Mouse (Mus musculus): ENCODE results near the gene Slco1a5.
"Not testable (repeated sequence)": the region's sequence is repeated elsewhere in the genome, so short reads cannot be mapped to it uniquely, and the experiment has no call there.

Gene Slco1a5

DNA sequence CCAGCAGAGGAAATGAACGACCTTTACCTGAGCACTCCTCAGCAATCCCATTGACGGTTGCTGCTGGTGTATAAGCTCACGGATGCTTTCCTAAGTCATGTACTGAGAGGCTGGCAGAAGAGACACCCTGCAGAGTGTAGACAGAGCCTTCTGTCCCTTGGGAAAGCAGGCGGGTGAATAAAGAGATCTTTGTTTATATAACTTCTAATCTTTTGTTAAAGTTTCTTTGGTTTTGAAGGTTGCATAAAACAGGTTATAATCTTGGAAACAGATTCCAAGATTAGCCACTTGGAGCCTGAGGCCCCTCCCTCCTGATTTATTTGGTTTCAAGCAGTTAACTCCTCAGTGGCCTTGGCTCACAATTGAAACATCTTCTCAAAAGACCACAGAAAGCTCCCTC lies at the start of gene Slco1a5:
Gene Slco1a5 (minus strand): TSS at position 101 of the 400 bp plus-strand sequence.
- DNase-seq, result no peak

DNA sequence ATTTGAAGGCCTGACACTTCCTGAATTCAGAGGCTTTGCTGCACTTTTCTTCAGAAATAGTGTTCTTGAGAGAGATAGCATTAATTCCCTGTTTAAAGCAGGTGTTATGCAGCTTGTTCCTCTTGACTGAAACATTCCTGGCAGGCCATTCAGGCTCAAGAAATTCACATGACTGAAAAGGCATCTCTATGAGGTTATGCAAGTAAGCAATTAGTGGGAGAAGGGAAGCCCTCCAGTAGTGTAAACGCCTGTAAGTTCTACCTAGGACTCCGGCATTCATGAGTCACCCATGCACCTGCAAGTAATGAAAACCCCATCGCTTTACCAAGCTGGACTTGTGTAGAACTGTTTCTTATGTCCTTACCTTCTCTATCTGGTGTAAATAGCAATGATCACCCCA lies 46.8 kb upstream of the Slco1a5 start:
- no peak for DNase-seq

DNA sequence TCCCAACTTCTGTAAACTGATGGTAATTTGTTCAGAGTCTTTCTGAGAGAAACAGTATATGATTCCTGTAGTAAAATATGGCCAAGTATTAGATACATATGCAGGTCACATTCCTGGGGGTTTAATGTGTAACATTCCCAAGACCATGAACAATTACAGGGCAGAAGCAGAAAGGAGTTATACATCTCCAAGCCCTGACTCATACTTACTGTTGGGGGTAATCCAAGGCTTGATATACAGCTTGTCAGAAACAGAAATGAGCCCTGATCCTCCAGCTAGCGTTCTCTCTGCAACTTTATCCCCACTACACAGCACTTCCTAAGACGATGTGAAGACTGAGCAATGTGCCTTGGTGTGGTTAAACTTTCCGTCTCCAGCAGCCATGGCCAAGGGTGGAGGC lies 44.8 kb upstream of the Slco1a5 start:
- no peak for DNase-seq

DNA sequence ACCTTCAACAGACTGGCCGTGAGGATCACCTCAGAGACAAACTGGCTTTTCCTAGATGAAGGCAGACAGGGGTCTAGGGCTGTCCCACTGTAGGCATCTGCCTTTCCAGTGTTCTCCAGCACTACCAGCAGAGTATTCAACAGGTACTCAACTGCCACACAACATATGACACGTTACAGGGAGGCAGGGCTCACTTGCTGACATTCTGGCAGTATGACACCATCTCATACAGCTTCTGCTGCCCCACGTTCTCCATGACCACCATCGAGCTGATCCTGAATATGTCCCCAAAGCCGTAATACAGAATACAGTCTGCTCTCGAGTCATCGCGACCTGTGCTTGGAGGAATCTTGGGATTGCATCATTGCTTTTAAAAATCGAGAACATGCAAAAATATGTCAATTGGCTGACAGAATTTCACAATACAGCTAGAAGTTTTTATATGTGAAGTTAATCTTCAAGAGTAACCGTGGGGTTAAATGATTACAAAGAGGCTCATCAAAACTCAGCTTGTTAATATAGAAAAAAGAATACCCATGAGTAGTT lies 43.8 kb upstream of the Slco1a5 start:
- DNase-seq, result no peak

DNA sequence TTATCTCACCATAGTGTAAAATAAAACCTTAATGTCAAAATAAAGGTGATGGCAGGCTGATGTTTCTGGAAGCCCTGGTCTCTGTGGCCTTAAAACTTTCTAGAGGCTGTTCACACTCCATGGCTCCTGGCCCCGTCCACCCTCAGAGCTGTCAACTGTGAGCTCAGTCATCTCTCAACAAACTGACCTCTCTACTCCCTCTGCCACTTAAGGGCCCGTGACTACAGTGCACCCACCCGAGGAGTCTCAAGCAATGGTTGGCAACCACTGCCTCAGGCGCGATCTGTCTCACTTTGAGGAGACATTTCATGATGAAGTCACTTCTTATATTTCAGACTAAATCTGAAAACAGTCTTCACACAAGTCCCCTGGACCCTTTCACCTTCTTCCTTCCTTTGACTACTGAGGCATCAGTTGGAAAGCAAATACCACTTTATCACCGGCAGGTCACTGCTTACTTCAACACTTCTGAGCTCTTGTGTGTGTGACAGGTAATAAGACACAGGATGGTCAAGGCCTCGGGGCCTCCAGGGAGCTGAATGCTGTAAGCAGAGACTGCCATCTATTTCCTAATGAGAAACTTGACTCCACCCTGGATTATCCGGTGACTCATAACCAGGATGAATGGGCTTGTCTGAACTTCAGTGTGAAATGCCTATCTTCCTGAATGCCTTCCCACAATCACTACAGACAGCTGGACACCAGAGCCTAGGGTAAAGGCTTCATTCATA lies 43.1 kb upstream of the Slco1a5 start:
- DNase-seq, result no peak

DNA sequence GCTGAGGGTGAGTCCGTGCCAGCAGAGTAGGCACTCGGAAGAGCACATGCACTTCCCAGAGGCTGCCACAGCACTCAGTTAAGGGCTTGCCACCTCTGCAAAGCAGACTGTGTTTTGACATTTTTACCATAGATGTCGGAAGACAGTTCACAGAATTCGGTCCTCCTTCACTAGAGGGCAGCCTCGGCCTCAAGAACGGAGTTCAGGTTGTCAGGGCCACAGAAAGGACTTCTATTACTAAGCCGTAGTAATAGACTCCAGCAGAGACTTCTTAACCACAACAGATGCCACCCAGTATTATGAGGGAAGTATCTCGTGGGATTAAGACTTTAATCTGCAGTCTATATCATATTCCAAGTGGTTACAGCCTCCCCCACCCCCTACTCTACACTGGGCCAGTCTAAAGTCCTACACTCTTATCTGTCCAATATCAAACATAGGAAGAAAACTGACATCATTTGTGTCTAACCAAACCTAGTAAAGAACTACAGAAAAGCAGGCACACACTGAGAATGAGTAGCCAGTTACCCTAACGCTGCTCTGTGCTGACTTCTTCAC lies 40.3 kb upstream of the Slco1a5 start:
- DNase-seq, result no peak

DNA sequence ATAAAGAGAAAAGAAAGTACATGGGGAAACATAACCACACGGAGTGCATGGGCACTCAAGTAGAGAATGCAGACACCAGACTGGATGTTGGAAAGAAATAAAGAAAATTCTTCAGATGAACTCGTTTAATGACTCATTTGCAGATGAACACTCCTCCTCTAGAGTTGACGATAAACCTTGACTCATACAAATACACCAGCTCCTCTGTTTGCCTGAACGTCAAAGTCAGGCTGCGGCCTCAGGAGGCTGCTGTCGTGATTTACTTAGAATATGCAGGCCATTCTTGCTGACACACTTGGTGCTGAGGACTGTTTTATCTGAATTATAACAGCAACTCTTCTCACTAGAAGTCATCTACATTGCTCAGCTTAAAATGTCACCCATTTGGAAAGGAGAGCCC lies 39.3 kb upstream of the Slco1a5 start:
- no peak for DNase-seq

DNA sequence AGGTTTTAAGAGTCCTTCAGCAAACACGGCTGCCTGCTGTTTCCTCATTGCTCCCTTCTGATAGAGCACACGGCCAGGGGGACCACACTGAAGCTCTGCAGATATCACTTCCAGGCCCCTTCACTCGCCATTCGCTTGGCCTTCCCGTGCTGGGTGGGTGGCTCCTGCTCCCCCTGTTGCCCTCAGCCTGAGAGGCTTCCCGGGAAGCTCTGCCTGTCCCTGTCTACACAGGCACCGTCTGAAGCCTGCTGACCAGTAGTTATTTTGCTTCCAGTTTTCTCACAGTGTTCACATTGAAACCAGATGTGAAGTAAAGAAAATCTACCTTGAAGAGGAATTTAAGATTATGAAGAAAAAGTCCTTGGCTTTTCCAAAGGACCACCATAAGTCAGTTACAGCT lies 34.3 kb upstream of the Slco1a5 start:
- DNase-seq, result no peak

DNA sequence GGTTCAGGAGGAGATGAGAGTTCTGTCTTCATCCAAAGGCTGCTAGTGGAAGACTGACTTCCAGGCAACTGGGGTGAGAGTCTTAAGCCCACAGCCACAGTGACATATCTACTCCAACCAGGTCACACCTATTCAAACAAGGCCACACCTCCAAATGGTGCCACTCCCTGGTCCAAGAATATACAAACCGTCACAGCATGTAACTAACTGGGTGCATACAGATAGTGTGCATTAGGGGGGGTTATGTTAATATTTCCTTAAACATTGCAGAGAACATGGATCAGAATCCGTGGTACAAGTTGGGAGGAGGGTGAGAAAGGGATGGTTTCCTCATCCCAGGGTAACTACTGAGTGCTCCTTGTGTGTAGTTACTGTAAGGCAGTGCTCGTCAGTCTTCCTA lies 29.3 kb upstream of the Slco1a5 start:
- DNase-seq, result not testable (repeated sequence)

DNA sequence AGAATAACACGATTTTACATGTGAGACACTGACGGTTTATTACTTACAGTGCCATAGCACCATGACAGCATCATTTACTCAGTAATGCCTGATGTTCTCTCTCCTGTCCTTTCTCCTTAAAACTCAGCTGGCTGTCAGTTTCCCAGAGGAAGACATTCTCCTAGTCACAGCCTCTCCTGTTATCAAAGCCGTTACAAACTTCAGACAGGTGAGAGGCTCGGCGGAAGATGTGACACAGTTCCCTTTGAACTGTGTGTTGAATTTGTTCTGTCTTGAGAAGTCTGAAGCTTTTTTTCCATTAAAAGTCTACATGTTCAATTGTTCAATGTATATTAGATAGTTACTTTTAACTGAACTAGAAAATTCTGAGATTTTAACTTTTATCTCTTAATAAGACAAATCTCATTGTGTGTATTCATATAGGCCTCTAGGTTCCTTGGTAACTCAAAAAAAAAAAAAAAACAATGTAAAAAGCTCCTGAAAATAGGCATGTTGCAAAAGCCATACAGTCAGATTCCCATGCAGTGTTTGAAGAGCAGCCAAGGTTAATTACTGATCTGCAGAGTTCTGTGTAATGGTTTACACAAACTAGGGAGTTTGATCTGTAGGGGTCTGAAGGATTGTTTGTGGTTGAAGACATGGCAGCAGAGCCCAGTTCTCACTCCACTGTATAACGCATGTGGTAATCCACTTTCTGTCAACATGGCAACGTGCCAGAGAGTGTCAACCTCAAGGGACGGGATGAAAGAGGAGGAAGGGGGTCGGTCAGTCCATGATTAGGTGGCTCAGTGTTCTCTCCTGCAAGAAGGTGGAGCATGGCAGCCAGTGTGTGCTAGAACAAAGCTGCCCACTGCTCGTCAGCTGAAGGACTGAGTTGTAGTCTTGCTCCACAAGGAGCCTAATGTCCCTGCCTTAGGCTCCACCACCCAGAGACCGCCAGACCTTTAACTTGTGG lies 24.9 kb upstream of the Slco1a5 start:
- DNase-seq, result no peak

DNA sequence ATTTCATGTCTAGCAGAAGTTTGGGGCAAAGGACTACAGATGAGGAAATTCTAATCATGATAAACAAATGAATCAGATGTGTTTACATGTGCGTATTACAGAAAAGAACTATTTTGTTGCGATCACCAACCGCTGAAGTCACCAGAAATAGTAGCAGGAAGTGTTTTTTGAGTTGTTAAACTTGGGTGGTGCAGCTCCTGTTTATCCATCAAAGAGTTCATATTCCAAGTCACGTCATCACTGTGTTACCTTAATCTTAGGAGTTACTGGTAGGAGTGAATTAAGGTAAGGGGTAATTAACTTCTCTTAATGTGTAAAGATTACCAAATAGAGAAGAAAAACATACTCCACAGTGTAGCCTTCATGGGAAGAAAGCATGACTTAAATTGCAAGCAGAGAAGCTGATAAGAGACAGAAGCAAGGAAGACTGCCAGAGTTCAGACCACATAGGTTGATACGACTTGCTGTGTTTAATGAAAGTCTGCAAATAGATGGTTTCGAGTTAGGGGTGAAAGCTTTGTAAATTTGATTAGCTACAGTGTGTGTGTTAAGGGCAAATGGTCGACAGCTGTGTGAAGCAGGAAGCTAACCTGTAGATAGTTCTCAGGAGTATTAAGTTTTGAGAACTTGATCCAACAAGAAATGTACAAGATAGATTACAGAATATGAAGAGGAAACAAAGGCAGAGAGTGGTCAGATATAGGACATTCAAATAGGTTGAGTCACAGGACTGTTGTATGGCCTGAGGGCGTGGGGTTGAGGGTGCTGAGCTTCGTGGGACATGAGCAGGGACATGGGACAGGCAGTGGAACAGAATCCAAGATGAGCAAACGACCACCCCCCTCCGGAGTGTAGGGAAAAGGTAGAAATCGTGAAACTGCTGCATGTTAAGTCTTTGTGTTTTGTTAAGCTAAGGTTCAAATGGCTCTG lies 23.7 kb upstream of the Slco1a5 start:
- DNase-seq, result no peak

DNA sequence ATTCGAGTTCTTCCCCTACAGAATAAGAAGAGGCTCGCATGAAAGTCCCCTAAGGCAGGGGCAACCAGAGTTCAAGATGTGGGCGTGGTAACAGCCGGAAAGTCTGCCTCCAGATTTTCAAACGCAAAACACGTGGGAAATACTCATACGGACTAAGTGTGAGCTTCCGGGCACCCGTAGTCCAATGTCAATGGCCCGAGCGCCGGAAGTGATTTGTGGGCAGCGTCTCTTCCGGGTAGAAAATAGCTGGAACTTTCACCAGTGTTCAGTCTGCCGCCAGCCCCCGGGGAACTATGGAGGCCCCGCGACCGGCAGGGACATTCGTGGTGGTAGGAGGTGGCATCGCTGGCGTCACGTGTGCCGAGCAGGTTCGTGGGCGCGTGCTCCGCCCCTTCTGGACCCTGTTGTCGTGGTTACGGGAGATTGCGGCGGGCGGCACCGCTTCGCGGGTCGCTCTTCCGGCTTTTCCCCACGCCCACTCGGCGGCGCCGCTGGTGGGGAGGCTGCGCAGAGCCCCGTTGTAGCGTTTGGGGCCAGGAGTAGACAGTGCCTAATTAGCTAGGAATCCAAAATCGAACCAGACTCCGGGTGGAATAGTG lies 22.8 kb upstream of the Slco1a5 start, which contains the start of gene Pyroxd1:
Gene Pyroxd1 (plus strand): TSS at position 215 of the 599 bp plus-strand sequence.
- DNase-seq, result peak; percentile 75

DNA sequence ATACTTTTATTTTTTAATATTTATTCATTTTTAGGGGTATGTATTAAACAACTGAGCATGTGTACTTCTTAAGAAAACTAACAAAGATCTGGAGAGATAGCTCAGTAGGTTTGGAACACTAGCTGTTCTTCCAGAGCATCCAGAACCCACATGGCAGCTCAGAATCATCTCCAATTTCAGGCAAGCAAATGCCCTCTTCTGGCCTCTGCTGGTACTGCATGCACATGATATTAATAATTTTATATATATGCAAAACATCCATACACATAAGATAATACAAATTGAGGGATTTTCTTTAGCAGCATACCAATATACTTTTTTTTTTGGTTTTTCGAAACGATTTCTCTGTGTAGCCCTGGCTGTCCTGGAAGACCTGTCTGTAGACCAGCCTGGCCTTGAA lies 20.8 kb upstream of the Slco1a5 start:
- peak; percentile 73 for DNase-seq

DNA sequence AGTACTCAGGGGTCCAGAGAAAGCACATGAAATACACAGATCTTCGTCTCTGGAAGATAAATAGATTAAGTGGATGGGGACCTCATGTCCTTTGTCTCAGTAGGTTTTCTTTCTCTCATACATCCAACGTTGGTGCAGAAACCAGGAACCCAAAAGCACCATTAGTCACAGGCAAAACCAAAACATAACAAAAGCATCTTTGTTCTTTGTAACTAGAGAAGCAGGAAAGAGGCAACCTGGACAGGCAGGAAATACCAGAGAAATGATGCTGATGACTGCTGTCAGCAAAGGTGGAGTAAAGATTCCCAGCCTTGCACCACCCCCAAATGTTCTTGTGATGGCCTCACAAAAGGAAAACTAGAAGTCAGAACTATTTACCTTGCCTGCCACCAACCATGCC lies 16.8 kb upstream of the Slco1a5 start:
- no peak for DNase-seq

DNA sequence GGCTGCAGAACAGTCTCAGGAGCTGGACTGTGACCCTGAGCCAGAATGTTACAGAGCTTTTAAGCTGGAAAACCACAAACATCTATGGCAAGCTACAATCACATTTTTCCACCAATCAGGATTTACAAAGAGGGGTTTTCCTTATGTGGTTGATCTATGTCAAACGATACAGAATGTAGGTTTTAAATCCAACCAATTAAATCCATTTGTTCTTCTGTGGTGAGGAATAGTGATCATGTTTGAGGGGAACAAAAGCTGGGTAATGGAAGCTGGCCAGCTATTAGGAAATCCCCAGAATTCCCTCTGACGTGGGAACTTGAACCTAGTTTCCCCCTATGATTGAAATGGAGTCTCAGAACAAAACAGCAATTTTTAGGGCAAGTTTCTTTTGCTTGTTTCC lies 16.2 kb upstream of the Slco1a5 start:
- DNase-seq, result no peak

DNA sequence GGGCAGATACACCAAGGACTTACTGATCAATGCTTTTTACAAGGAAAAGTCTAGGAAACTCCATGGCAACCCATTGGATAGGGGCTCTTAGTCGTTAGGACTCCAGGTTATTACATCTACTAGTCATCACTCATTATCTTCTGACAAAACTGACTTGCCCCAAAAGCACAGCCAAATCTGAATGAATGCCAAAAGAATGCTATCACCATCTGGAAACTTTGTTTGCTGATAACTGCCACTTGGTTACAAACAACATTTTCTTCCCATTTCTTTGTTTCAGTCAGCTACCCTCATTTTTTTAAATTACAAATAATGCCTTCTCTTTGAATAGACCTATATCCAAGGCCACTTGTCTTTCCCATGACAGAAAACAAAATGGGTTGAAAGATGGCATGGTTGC lies 6.4 kb upstream of the Slco1a5 start:
- no peak for DNase-seq

DNA sequence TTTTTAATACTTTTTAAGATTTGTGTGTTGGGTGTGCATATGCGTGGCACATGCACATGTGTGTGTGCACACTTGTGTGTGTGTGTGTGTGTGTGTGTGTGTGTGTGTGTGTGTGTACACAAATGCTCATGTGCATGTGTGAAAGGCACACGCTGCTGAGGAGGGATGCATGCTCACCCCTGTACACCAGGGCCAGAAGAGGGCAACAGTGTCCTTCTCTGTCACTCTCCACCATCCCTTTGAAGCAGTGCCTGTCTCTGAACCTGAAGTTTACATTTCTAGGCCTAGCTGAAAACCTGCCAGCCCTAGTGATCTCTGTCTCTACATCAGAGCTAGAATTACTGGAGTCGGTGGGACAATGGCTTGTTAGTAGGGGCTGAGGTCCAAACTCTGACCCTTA lies 3.8 kb upstream of the Slco1a5 start:
- no peak for DNase-seq

DNA sequence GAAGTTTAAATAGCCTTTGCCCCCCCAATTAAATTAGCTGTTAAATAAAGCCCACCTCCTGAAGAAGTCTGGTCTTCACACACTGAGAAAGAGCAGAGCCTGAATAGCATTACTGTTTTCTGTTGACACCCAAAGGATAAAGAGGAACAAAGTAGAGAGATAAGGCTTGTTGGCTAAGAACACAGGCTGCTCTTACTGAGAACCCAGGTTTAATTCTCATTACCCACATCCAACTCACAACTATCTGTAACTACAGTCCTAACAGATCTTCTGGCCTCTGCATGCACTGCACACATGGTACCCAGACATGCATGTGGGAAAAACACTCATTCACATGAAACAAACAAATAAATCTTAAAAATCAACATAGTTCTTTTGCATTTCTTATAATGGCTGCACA lies 5.7 kb downstream of the Slco1a5 start:
- no peak for DNase-seq

DNA sequence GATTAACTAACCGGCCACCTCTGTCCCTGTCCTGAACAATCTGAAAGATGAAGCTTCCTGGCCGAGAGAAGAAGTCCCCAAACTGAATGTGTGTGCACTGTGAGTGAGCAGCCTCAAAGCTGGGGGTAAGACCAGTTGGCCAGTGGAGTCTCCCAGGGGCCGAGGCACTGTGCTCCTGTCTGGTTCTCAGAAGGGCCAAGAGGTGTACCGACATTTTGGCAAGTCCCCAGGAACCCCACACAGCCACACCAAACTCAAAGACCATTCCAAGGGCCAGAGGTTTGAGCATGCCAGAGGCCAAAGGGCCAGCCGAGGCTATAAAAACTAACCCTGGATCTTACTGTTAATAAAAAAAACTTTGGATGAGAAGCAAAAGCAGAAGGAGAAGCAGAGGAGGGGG lies 8.5 kb downstream of the Slco1a5 start:
- DNase-seq, result no peak

DNA sequence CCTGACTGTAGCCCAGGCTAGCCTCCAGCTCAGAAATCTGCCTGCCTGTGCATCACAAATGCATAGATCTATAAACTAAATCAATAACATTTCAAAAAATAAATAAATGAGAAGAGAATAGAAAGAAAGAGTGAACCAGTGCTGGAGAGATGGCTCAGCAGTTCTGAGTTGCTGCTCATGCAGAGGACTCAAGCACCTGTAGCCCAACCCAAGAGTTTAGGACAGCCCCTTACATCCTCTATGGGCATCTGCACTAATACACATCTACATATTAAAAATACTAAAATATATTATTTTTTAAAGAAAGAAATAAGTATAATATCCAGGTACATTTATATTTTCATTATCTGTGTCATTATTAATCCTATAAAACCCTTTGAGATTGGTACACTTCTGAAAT lies 17.7 kb downstream of the Slco1a5 start:
- no peak for DNase-seq

DNA sequence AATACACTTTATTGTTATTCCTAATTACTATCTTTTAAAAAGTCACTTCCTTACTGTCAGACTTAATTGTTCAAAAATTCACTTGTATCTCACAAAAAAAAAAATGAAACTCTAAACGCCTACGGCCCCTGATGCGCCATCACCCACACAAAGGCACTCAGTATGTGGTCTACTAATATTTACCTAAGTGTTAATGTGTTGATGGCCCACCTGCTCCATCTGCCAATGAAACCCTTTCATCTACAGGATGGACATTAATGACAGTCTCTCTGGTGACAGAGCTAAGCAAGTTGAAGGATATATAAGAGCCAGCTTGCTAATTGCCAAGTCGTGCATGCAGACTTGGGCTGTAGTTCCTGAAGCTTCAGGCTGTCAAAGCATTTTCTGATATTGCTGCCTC lies 24.7 kb downstream of the Slco1a5 start, which contains the start of gene Iapp:
Gene Iapp (plus strand): TSS at position 326 of the 400 bp plus-strand sequence.
- no peak for DNase-seq

Measured in right cerebral cortex, postnatal 4 days (tissue).